Mouse (Mus musculus) kidney, postnatal 25 days (tissue): Measurements from ENCODE around the gene Gm16253.

Experiments
- DNase-seq, 2 experiments: peaks; one replicate each; pipeline ENCODE4 v3.0.0; 2021; ENCODE audit warnings: mixed read lengths in 2 of 2

Gm16253 gene

GRCm38 (mm10) chr3:96575272-96575984, 1.4 kb upstream of the Gm16253 start:
- DNase-seq = peak; percentile 75 to 89

- DNase-seq = peak; percentile 89 to 93
These were observed 652 bp upstream of the Gm16253 start for GRCm38 (mm10) chr3:96576005-96576658.

- peak in 1 of 2 experiments; percentile 67 for DNase-seq
These were observed 782 bp downstream of the Gm16253 start for GRCm38 (mm10) chr3:96577566-96577965.

GRCm38 (mm10) chr3:96578561-96579238, 1.9 kb downstream of the Gm16253 start:
- DNase-seq = peak in 1 of 2 experiments; percentile 44

GRCm38 (mm10) chr3:96579239-96579750, 2.5 kb downstream of the Gm16253 start:
- DNase-seq = no peak

GRCm38 (mm10) chr3:96579885-96580454, 3.2 kb downstream of the Gm16253 start:
- DNase-seq = peak; percentile 89 to 91

- no peak for DNase-seq
These were observed 4.4 kb downstream of the Gm16253 start for GRCm38 (mm10) chr3:96581141-96581540.

GRCm38 (mm10) chr3:96581771-96582515, 5.2 kb downstream of the Gm16253 start:
- no peak for DNase-seq

- DNase-seq = no peak
These were observed 6.6 kb downstream of the Gm16253 start for GRCm38 (mm10) chr3:96583386-96583785.

GRCm38 (mm10) chr3:96590657-96591056, 13.9 kb downstream of the Gm16253 start:
- DNase-seq = no peak

GRCm38 (mm10) chr3:96593374-96593773, 16.6 kb downstream of the Gm16253 start:
- peak in 1 of 2 experiments; percentile 72 for DNase-seq

GRCm38 (mm10) chr3:96593790-96594560, 17.2 kb downstream of the Gm16253 start, which contains the start of gene Polr3gl:
Gene Polr3gl (minus strand): TSS chr3:96594181.
- DNase-seq = peak; percentile 97

GRCm38 (mm10) chr3:96594851-96595250, 18.1 kb downstream of the Gm16253 start:
- DNase-seq = no peak

- DNase-seq = no peak
These were observed 18.9 kb downstream of the Gm16253 start for GRCm38 (mm10) chr3:96595661-96596060.

- peak; percentile 52 to 67 for DNase-seq
These were observed 19.5 kb downstream of the Gm16253 start, which contains the start of gene Ankrd34a for GRCm38 (mm10) chr3:96596228-96596707. Gene Ankrd34a (plus strand): TSS chr3:96596636.

- DNase-seq = no peak
These were observed 20.1 kb downstream of the Gm16253 start for GRCm38 (mm10) chr3:96596855-96597254.

GRCm38 (mm10) chr3:96597435-96597891, 20.7 kb downstream of the Gm16253 start:
- peak in 1 of 2 experiments; percentile 38 for DNase-seq

- DNase-seq = peak; percentile 72 to 83
These were observed 21.6 kb downstream of the Gm16253 start for GRCm38 (mm10) chr3:96598156-96599068.

- DNase-seq = no peak
These were observed 22.2 kb downstream of the Gm16253 start for GRCm38 (mm10) chr3:96599069-96599393.

GRCm38 (mm10) chr3:96599411-96599810, 22.6 kb downstream of the Gm16253 start:
- no peak for DNase-seq
